Mouse (Mus musculus) liver, embryonic 16.5 days (tissue): ENCODE results near the gene Rimklb. TPM values are rescaled to one million over a fixed set of nuclear protein-coding genes. Genes with fewer than 3 reads are reported as not detected.
"Not testable (repeated sequence)": the region's sequence is repeated elsewhere in the genome, so short reads cannot be mapped to it uniquely, and the experiment has no call there.

Experiments
- ATAC-seq: fragments of 200-750 bp; cut with Nextera tagmentation; 2 replicates; pipeline ENCODE4 v1.8.0; 2017; ENCODE audit warnings: low read depth, mild to moderate bottlenecking, moderate number of reproducible peaks, moderate library complexity
- H3K27ac ChIP-seq: fragments of 300-500 bp; sonication (generic); 2 replicates; pipeline ENCODE4 v1.5.1; 2014; ENCODE audit warnings: mild to moderate bottlenecking, low read length
- H3K27me3 ChIP-seq: fragments of 300-500 bp; sonication (generic); 2 replicates; pipeline ENCODE4 v1.6.1; 2014; ENCODE audit warnings: low read depth, low read length, mixed read lengths; ENCODE audit not compliant: control insufficient read depth, insufficient read depth
- H3K36me3 ChIP-seq: fragments of 300-500 bp; sonication (generic); 2 replicates; pipeline ENCODE4 v1.6.1; 2014; ENCODE audit warnings: mild to moderate bottlenecking; ENCODE audit not compliant: control insufficient read depth, insufficient read depth
- H3K4me1 ChIP-seq: fragments of 300-500 bp; sonication (generic); 2 replicates; pipeline ENCODE4 v1.6.1; 2014; ENCODE audit warnings: low read depth, low read length, mixed read lengths; ENCODE audit not compliant: control insufficient read depth
- H3K4me2 ChIP-seq: fragments of 300-500 bp; sonication (generic); 2 replicates; pipeline ENCODE4 v1.6.1; 2014; ENCODE audit warnings: low read depth, low read length, mixed read lengths
- H3K4me3 ChIP-seq: fragments of 300-500 bp; sonication (generic); 2 replicates; pipeline ENCODE4 v1.5.1; 2014; ENCODE audit warnings: low read depth, mild to moderate bottlenecking, low read length
- H3K9ac ChIP-seq: fragments of 300-500 bp; sonication (generic); 2 replicates; pipeline ENCODE4 v1.6.1; 2014; ENCODE audit warnings: low read depth, low read length
- H3K9me3 ChIP-seq: fragments of 300-500 bp; sonication (generic); replicated peaks from 2 replicates; pipeline ENCODE4 v1.6.1; 2016; ENCODE audit warnings: low read length; ENCODE audit not compliant: control insufficient read depth
- WGBS: fragments of 180-500 bp; shearing (Covaris S2); extraction: QIAGEN DNeasy Blood & Tissue Kit; methylation state at CpG from one replicate; pipeline ENCODE4 v1.1.7; 2014; ENCODE audit not compliant: insufficient replicate concordance; 5-methylcytosine and 5-hydroxymethylcytosine counted together
- polyA plus RNA-seq: library from polyadenylated mRNA; unstranded; fragments of >200 nt; fragmentation: Nextera tagmentation; extraction: Ambion mirVana; gene quantifications from 2 replicates; pipeline ENCODE4 v1.2.1, GENCODE M21; 2015

The Rimklb gene
- polyA plus RNA-seq, 1 experiment from 2014 or later, result 0.32 TPM

- Histone ChIP-seq H3K9me3 (no peaks in the 10 kb centered on the region), H3K36me3 (no peaks in the 10 kb centered on the region), H3K9ac (no peak overlapping the region), H3K27ac (no peak overlapping the region), H3K4me1 (no peaks in the 10 kb centered on the region), H3K4me2 (no peak overlapping the region), H3K27me3 (no peaks in the 10 kb centered on the region), H3K4me3 (no peak overlapping the region)
- no peak for ATAC-seq
- WGBS, result 57% methylated on average over 8 of the region's 8 CpGs
These were observed 33.1 kb upstream of the Rimklb start for GRCm38 (mm10) chr6:122531466-122532174.

DNA sequence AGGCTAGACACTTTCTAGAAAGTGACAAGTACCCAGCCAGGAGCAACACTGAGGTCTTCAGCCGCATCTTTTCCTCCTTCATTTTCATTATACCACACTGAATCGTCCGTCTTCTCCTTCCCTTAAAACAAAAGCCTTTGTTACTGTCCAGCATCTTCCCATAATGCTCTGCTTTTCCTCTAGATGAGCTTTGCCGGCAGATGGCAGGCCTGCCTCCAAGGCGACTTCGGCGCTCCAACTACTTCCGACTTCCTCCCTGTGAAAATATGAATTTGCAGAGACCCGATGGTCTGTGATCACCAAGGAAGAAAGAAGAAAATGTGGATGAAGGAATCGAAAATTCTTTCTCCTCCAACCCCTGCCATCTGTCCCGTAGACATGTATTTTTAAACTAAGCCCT, 29.6 kb upstream of the Rimklb start:
- no peak for ATAC-seq
- H3K4me2 ChIP-seq, result no peak overlapping the region
- H3K27ac ChIP-seq, result no peak overlapping the region
- no peaks in the 10 kb centered on the region for H3K27me3 ChIP-seq
- 62% methylated on average over 11 of the region's 11 CpGs for WGBS
- no peak overlapping the region for H3K4me3 ChIP-seq
- no peaks in the 10 kb centered on the region for H3K36me3 ChIP-seq
- no peaks in the 10 kb centered on the region for H3K4me1 ChIP-seq
- no peak overlapping the region for H3K9ac ChIP-seq
- H3K9me3 ChIP-seq, result no peaks in the 10 kb centered on the region

- H3K36me3 ChIP-seq, result no peaks in the 10 kb centered on the region
- ATAC-seq, result no peak
- no peaks in the 10 kb centered on the region for H3K9me3 ChIP-seq
- 13% methylated on average over 12 of the region's 12 CpGs for WGBS
- H3K4me3 ChIP-seq, result no peak overlapping the region
- H3K4me2 ChIP-seq, result no peak overlapping the region
- H3K9ac ChIP-seq, result no peak overlapping the region
- H3K27me3 ChIP-seq, result no peaks in the 10 kb centered on the region
- no peak overlapping the region for H3K27ac ChIP-seq
- H3K4me1 ChIP-seq, result no peaks in the 10 kb centered on the region
These were observed 29.0 kb upstream of the Rimklb start for GRCm38 (mm10) chr6:122527596-122527995.

DNA sequence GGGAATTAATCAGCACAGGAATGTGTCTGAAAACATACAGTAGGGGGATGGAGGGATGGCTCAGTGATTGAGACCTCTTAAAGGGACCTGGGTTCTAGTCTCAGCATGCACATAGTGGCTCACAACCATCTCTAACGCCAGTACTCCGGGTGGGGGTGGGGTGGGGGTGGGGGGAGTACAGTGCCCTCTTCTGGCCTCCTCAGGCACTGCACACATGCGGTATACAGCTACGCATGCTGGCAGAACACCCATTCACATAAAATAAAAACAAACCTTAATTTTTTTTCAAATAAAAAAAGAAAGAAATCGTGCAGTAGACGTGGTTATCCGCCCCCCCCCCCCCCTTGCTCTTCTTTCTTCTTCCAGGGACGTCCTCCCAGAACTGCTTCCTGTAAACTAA, 24.7 kb upstream of the Rimklb start:
- Histone ChIP-seq H3K27ac (no peak overlapping the region), H3K4me3 (no peak overlapping the region), H3K4me2 (no peak overlapping the region), H3K4me1 (no peaks in the 10 kb centered on the region), H3K9ac (no peak overlapping the region), H3K36me3 (no peaks in the 10 kb centered on the region), H3K27me3 (no peaks in the 10 kb centered on the region), H3K9me3 (no peaks in the 10 kb centered on the region)
- 66% methylated on average over 8 of the region's 8 CpGs for WGBS
- no peak for ATAC-seq

DNA sequence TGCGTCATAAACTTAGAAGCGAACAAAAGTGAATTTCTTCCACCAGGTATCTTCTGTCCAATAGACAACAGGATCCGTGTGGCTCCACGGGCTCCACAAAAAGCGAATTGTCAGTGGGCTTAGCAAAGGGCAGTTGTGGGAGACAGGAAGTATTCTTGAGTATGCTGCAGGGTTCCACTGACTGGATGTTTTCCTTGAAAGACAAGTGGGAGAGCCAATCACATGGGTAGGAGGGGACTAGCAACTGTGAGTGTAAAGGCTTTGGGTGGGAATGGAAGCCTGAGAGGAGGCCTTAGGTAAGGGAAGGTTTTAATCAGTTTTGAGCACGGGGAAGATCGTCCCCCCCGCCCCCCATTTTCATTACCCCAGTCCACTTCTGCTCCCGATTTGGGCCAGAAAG, 24.0 kb upstream of the Rimklb start:
- 61% methylated on average over 9 of the region's 9 CpGs for WGBS
- no peak overlapping the region for H3K9ac ChIP-seq
- H3K4me1 ChIP-seq, result no peaks in the 10 kb centered on the region
- H3K27ac ChIP-seq, result no peak overlapping the region
- no peak overlapping the region for H3K4me3 ChIP-seq
- ATAC-seq, result no peak
- H3K9me3 ChIP-seq, result no peaks in the 10 kb centered on the region
- H3K4me2 ChIP-seq, result no peak overlapping the region
- H3K27me3 ChIP-seq, result no peaks in the 10 kb centered on the region
- H3K36me3 ChIP-seq, result no peaks in the 10 kb centered on the region

DNA sequence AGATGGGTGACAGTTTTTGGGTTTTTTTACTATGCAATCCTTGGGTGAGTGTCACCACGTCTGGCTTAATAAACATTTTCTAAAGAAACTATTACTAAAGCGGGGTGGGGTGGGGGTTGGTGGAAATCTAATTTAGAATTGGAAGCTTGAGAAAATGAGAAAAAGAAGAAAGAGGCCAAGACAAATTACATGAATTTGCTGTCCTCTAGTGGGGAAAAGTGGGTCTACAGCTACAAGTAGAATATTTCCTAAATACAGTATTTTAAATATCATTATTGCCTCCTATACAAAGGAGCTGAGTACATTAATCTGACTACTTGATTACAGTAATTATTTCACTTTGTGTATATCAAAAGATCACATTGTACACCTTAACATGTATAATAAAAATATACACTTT, 20.8 kb upstream of the Rimklb start:
- no peaks in the 10 kb centered on the region for H3K9me3 ChIP-seq
- no peaks in the 10 kb centered on the region for H3K36me3 ChIP-seq
- H3K27me3 ChIP-seq, result no peaks in the 10 kb centered on the region
- ATAC-seq, result no peak
- no peak overlapping the region for H3K4me3 ChIP-seq
- no peak overlapping the region for H3K27ac ChIP-seq
- WGBS, result 32% methylated on average over 2 of the region's 2 CpGs
- H3K4me1 ChIP-seq, result no peaks in the 10 kb centered on the region
- no peak overlapping the region for H3K9ac ChIP-seq
- H3K4me2 ChIP-seq, result no peak overlapping the region

GRCm38 (mm10) chr6:122517668-122518067, 19.1 kb upstream of the Rimklb start:
- no peak for ATAC-seq
- H3K27me3 ChIP-seq, result no peaks in the 10 kb centered on the region
- no peaks in the 10 kb centered on the region for H3K4me1 ChIP-seq
- H3K4me2 ChIP-seq, result no peak overlapping the region
- no peak overlapping the region for H3K4me3 ChIP-seq
- H3K9ac ChIP-seq, result no peak overlapping the region
- H3K27ac ChIP-seq, result no peak overlapping the region
- no peaks in the 10 kb centered on the region for H3K9me3 ChIP-seq
- WGBS, result 61% methylated on average over 1 of the region's 1 CpGs
- no peaks in the 10 kb centered on the region for H3K36me3 ChIP-seq

DNA sequence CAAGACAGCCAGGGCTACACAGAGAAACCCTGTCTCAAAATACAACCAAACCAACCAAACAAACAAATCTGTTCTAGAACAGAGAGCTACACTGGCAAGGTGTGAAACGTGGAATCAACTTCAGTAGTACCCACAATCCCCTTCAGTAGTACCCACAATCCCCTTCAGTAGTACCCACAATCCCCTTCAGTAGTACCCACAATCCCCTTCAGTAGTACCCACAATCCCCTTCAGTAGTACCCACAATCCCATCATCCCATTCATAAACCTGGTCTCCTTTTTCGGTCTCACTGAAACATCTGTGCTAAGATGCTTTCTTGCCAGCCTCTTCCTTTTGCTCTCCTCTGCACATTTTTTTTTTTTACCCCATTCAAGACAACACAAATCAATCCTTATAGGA, 17.2 kb upstream of the Rimklb start:
- H3K4me3 ChIP-seq, H3K4me1 ChIP-seq, H3K4me2 ChIP-seq, H3K9me3 ChIP-seq, H3K36me3 ChIP-seq, H3K27me3 ChIP-seq, H3K9ac ChIP-seq, H3K27ac ChIP-seq, ATAC-seq: not testable (repeated sequence)
- 81% methylated on average over 2 of the region's 2 CpGs for WGBS

DNA sequence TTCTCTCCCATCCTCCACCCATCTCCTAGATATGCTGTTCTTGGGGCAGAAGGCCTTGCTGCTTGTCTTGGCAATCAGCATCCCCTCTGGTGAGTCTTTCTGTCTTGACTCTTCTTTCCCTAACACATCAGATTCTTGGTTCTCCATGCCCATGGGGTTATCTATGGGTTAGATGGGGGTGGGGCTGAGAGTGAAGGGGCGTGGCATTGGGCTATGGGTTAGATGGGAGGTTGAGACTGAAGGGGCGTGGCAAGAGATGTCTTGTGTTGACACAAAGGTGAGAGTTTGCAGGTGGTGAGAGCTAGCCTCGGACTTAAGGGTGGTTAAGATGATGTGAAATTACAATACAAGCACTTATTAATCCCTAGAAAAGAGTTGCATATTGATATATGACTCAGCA, 15.8 kb upstream of the Rimklb start:
- ATAC-seq, result no peak
- H3K9me3 ChIP-seq, result no peaks in the 10 kb centered on the region
- no peaks in the 10 kb centered on the region for H3K4me1 ChIP-seq
- no peaks in the 10 kb centered on the region for H3K36me3 ChIP-seq
- H3K27ac ChIP-seq, result no peak overlapping the region
- no peak overlapping the region for H3K9ac ChIP-seq
- H3K27me3 ChIP-seq, result no peaks in the 10 kb centered on the region
- WGBS, result 48% methylated on average over 3 of the region's 3 CpGs
- no peak overlapping the region for H3K4me3 ChIP-seq
- no peak overlapping the region for H3K4me2 ChIP-seq
